Mouse (Mus musculus): ENCODE measurements around the gene BC055324. TPM values are rescaled to one million over a fixed set of nuclear protein-coding genes. Genes with fewer than 3 reads are reported as not detected.

BC055324 gene
- polyA plus RNA-seq, 1 experiment, result 69.3 TPM

DNA sequence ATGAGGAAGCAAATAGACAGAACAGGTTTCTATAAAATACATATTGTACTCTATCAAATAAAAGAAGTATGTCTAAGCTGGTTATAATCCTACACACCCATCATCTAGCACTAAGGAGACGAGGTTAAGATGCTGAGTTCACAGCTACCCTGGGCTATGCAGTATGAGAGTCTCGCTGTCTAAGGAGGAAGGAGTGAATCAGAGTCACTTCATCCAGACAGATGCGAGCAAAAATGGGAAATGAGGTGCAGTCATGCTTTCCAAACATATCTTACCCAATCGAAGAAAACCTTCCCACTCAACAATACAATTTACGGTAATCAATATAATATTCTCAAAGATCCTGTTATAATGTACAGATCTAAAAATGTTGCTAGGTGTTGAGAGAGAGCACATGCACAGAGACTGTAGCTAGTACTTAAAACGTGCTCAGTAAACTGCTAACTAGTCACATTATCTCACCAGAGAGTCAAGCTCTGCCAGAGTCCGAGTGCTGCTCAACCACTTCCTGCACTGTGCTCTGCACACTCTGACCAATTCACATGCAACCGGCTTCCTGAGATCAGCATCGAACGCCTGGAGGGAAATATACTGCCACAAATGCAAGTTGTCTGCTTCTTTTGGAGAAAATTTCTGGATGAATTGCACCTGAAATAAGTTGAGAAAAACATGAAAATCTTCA is 30.4 kb downstream of the BC055324 start:
- no peak overlapping the region for H3K9ac ChIP-seq (ENCODE audit: low read depth, poor library complexity, severe bottlenecking)

GRCm38 (mm10) chr1:163958036-163958435 is 36.6 kb downstream of the BC055324 start:
- Histone ChIP-seq H3K9me3 (replicated peaks; ENCODE audit: control insufficient read depth, insufficient read depth, low read length, poor library complexity, severe bottlenecking) (no peaks in the 10 kb centered on the region), H3K9ac (ENCODE audit: low read depth, poor library complexity, severe bottlenecking) (no peak overlapping the region)

More for the DNA sequence above, 30.4 kb downstream of the BC055324 start:
- H3K27me3 ChIP-seq (ENCODE audit: control insufficient read depth, insufficient read depth, low read length, poor library complexity, severe bottlenecking), result no peaks in the 10 kb centered on the region
- H3K4me1 ChIP-seq (ENCODE audit: control insufficient read depth, insufficient read depth, low read length), result no peaks in the 10 kb centered on the region
- H3K36me3 ChIP-seq (ENCODE audit: control insufficient read depth, insufficient read depth, low read length, poor library complexity, severe bottlenecking), result peaks cover 25% of the 10 kb centered on the region
- H3K9me3 ChIP-seq (replicated peaks; ENCODE audit: control insufficient read depth, insufficient read depth, low read length, poor library complexity, severe bottlenecking), result no peaks in the 10 kb centered on the region
- TF ChIP-seq CTCF (IDR thresholded peaks at IDR 0.05; ENCODE audit: low read depth, low read length) (no peak), POLR2A (IDR thresholded peaks at IDR 0.05; ENCODE audit: insufficient read depth, low read length) (no peak), EP300 (IDR thresholded peaks at IDR 0.05; ENCODE audit: insufficient read depth, low read depth, low read length) (no peak)
- no peak overlapping the region for H3K27ac ChIP-seq (ENCODE audit: insufficient read depth, low read length)
- no peak overlapping the region for H3K4me3 ChIP-seq (ENCODE audit: low read depth, low read length)

DNA sequence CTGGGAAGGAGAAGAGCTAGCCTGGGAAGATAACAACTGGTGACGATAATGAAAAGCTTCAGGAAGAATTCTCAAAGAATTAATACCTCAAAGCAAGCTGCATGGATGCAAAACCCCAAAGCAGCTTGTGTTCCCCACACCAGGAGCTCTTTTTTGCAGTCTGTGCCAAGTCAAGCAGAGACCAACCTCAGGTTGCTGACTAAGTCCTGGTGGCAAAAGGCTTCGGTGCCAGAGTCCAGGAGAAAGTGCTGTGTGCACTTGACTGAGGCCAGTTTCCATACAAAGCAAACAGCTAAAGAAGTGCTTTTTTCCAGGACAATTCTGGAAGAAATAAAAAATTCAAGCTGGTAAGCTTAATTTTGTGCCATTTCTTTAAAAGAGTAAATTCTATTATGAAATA is 41.2 kb downstream of the BC055324 start:
- Histone ChIP-seq H3K27me3 (ENCODE audit: control insufficient read depth, insufficient read depth, low read length, poor library complexity, severe bottlenecking) (no peaks in the 10 kb centered on the region), H3K9ac (ENCODE audit: low read depth, poor library complexity, severe bottlenecking) (no peak overlapping the region), H3K27ac (ENCODE audit: insufficient read depth, low read length) (no peak overlapping the region), H3K4me3 (ENCODE audit: low read depth, low read length) (no peak overlapping the region), H3K36me3 (ENCODE audit: control insufficient read depth, insufficient read depth, low read length, poor library complexity, severe bottlenecking) (peaks cover 70% of the 10 kb centered on the region), H3K4me1 (ENCODE audit: control insufficient read depth, insufficient read depth, low read length) (no peaks in the 10 kb centered on the region), H3K9me3 (replicated peaks; ENCODE audit: control insufficient read depth, insufficient read depth, low read length, poor library complexity, severe bottlenecking) (no peaks in the 10 kb centered on the region)
- TF ChIP-seq CTCF (IDR thresholded peaks at IDR 0.05; ENCODE audit: low read depth, low read length), result no peak
- no peak for TF ChIP-seq POLR2A (IDR thresholded peaks at IDR 0.05; ENCODE audit: insufficient read depth, low read length)
- no peak for TF ChIP-seq EP300 (IDR thresholded peaks at IDR 0.05; ENCODE audit: insufficient read depth, low read depth, low read length)

More at GRCm38 (mm10) chr1:163958036-163958435, 36.6 kb downstream of the BC055324 start:
- Histone ChIP-seq H3K36me3 (ENCODE audit: control insufficient read depth, insufficient read depth, low read length, poor library complexity, severe bottlenecking) (peaks cover 56% of the 10 kb centered on the region), H3K27ac (ENCODE audit: insufficient read depth, low read length) (no peak overlapping the region), H3K27me3 (ENCODE audit: control insufficient read depth, insufficient read depth, low read length, poor library complexity, severe bottlenecking) (no peaks in the 10 kb centered on the region), H3K4me1 (ENCODE audit: control insufficient read depth, insufficient read depth, low read length) (no peaks in the 10 kb centered on the region), H3K4me3 (ENCODE audit: low read depth, low read length) (no peak overlapping the region)
- TF ChIP-seq CTCF (IDR thresholded peaks at IDR 0.05; ENCODE audit: low read depth, low read length), result no peak
- TF ChIP-seq POLR2A (IDR thresholded peaks at IDR 0.05; ENCODE audit: insufficient read depth, low read length), result no peak
- no peak for TF ChIP-seq EP300 (IDR thresholded peaks at IDR 0.05; ENCODE audit: insufficient read depth, low read depth, low read length)

DNA sequence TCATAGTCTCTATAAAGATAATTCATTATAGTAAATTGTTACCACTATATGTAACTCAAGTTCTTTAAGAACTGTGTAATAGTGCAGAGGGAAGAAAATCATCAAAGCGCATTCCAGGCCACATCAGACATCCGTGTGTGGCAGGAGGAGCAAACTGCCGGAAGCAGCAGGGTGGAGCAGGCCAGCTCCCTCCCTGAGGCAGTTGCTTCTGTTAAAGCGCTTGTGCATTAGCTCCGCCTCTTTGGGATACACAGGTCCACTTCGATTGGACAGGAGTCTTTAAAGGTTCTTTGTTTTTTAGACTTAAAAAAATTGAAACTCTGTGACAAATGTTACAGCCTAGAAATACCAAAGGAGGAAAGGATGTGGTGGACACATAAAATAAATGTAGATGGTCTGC is 52.5 kb downstream of the BC055324 start:
- no peaks in the 10 kb centered on the region for H3K27me3 ChIP-seq (ENCODE audit: control insufficient read depth, insufficient read depth, low read length, poor library complexity, severe bottlenecking)
- H3K4me1 ChIP-seq (ENCODE audit: control insufficient read depth, insufficient read depth, low read length), result no peaks in the 10 kb centered on the region
- no peak overlapping the region for H3K27ac ChIP-seq (ENCODE audit: insufficient read depth, low read length)
- peaks cover 43% of the 10 kb centered on the region for H3K36me3 ChIP-seq (ENCODE audit: control insufficient read depth, insufficient read depth, low read length, poor library complexity, severe bottlenecking)
- H3K9me3 ChIP-seq (replicated peaks; ENCODE audit: control insufficient read depth, insufficient read depth, low read length, poor library complexity, severe bottlenecking), result no peaks in the 10 kb centered on the region
- H3K9ac ChIP-seq (ENCODE audit: low read depth, poor library complexity, severe bottlenecking), result no peak overlapping the region
- TF ChIP-seq POLR2A (IDR thresholded peaks at IDR 0.05; ENCODE audit: insufficient read depth, low read length) (no peak), EP300 (IDR thresholded peaks at IDR 0.05; ENCODE audit: insufficient read depth, low read depth, low read length) (no peak), CTCF (IDR thresholded peaks at IDR 0.05; ENCODE audit: low read depth, low read length) (no peak)
- no peak overlapping the region for H3K4me3 ChIP-seq (ENCODE audit: low read depth, low read length)

DNA sequence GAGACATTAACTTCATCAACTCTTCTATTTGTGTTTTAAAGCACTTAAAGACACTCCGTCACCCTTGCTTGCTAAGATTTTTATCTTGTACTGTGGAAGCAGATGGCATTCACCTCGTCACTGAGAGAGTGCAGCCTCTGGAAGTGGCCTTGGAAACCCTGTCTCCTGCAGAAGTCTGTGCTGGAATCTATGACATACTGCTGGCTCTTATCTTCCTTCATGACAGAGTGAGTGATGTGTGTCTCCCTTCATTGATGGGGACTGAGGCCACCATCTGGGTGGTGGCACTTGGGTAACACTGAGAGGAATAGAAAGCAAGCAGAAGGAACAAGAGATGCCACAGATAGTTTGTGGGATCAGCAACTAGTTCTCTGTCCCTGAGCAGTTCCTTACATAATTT is 60.0 kb downstream of the BC055324 start:
- TF ChIP-seq POLR2A (IDR thresholded peaks at IDR 0.05; ENCODE audit: insufficient read depth, low read length), result no peak
- TF ChIP-seq CTCF (IDR thresholded peaks at IDR 0.05; ENCODE audit: low read depth, low read length), result no peak
- no peak for TF ChIP-seq EP300 (IDR thresholded peaks at IDR 0.05; ENCODE audit: insufficient read depth, low read depth, low read length)
- H3K9ac ChIP-seq (ENCODE audit: low read depth, poor library complexity, severe bottlenecking), result no peak overlapping the region

GRCm38 (mm10) chr1:163931801-163932200 is 62.8 kb downstream of the BC055324 start:
- no peaks in the 10 kb centered on the region for H3K9me3 ChIP-seq (replicated peaks; ENCODE audit: control insufficient read depth, insufficient read depth, low read length, poor library complexity, severe bottlenecking)
- H3K4me3 ChIP-seq (ENCODE audit: low read depth, low read length), result no peak overlapping the region
- no peak overlapping the region for H3K27ac ChIP-seq (ENCODE audit: insufficient read depth, low read length)
- H3K27me3 ChIP-seq (ENCODE audit: control insufficient read depth, insufficient read depth, low read length, poor library complexity, severe bottlenecking), result no peaks in the 10 kb centered on the region
- no peaks in the 10 kb centered on the region for H3K4me1 ChIP-seq (ENCODE audit: control insufficient read depth, insufficient read depth, low read length)
- no peak for TF ChIP-seq CTCF (IDR thresholded peaks at IDR 0.05; ENCODE audit: low read depth, low read length)
- TF ChIP-seq EP300 (IDR thresholded peaks at IDR 0.05; ENCODE audit: insufficient read depth, low read depth, low read length), result no peak
- no peak for TF ChIP-seq POLR2A (IDR thresholded peaks at IDR 0.05; ENCODE audit: insufficient read depth, low read length)
- H3K36me3 ChIP-seq (ENCODE audit: control insufficient read depth, insufficient read depth, low read length, poor library complexity, severe bottlenecking), result peaks cover 23% of the 10 kb centered on the region
- no peak overlapping the region for H3K9ac ChIP-seq (ENCODE audit: low read depth, poor library complexity, severe bottlenecking)

More for the DNA sequence above, 60.0 kb downstream of the BC055324 start:
- Histone ChIP-seq H3K27me3 (ENCODE audit: control insufficient read depth, insufficient read depth, low read length, poor library complexity, severe bottlenecking) (no peaks in the 10 kb centered on the region), H3K36me3 (ENCODE audit: control insufficient read depth, insufficient read depth, low read length, poor library complexity, severe bottlenecking) (peaks cover 39% of the 10 kb centered on the region), H3K4me3 (ENCODE audit: low read depth, low read length) (no peak overlapping the region), H3K4me1 (ENCODE audit: control insufficient read depth, insufficient read depth, low read length) (no peaks in the 10 kb centered on the region), H3K27ac (ENCODE audit: insufficient read depth, low read length) (no peak overlapping the region), H3K9me3 (replicated peaks; ENCODE audit: control insufficient read depth, insufficient read depth, low read length, poor library complexity, severe bottlenecking) (no peaks in the 10 kb centered on the region)
